Mouse (Mus musculus) G1E-ER4 (cell line): Measurements from ENCODE around the gene Fam184b. TPM values are rescaled to one million over a fixed set of nuclear protein-coding genes. Genes with fewer than 3 reads are reported as not detected.

ENCODE experiments used
- GATA1 ChIP-seq: IDR thresholded peaks from one replicate; pipeline ENCODE4 v1.8.0; 2012; ENCODE audit warnings: low read length, inconsistent platforms
- polyA plus RNA-seq: library from polyadenylated mRNA; stranded (reverse); fragments of >175 nt; gene quantifications from 2 replicates; pipeline ENCODE4 v1.2.3, GENCODE M21; 2012

The Fam184b gene
- polyA plus RNA-seq, 1 experiment: 0.01 TPM

GRCm38 (mm10) chr5:45495429-45495975 is 143.9 kb downstream of the Fam184b start:
- no peak for TF ChIP-seq GATA1

DNA sequence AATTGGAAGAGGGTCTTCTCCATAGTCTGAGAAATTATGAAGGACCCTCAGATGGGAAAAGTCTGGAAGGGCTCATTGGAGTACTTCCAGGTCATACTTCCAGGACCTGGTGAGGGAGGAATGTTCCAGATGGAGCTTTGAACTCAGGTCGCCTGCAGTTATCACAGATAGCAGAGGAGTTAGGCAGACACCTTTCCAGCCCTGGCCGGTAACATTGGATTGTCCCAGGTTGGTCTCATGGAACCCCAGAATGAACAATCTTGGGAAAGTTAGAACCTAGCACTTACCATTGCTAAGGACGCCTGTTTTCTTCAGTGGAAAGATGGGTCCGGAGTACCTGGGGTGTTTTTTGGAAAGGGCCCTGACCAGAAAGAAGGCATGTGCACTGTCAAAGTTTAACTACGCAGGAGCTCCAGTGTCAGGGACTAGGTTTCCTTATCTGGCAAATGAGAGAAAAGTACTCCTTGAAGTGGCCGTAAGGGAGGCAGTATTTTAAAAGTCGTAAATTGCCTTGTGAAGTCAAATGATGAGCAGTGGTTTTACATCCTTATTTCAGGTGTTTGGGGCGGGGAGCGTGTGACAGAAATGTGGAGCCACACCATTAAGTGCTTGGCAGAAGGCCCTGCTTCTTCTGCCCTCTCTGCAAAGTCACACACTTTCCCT is 145.2 kb downstream of the Fam184b start:
- TF ChIP-seq GATA1: no peak

DNA sequence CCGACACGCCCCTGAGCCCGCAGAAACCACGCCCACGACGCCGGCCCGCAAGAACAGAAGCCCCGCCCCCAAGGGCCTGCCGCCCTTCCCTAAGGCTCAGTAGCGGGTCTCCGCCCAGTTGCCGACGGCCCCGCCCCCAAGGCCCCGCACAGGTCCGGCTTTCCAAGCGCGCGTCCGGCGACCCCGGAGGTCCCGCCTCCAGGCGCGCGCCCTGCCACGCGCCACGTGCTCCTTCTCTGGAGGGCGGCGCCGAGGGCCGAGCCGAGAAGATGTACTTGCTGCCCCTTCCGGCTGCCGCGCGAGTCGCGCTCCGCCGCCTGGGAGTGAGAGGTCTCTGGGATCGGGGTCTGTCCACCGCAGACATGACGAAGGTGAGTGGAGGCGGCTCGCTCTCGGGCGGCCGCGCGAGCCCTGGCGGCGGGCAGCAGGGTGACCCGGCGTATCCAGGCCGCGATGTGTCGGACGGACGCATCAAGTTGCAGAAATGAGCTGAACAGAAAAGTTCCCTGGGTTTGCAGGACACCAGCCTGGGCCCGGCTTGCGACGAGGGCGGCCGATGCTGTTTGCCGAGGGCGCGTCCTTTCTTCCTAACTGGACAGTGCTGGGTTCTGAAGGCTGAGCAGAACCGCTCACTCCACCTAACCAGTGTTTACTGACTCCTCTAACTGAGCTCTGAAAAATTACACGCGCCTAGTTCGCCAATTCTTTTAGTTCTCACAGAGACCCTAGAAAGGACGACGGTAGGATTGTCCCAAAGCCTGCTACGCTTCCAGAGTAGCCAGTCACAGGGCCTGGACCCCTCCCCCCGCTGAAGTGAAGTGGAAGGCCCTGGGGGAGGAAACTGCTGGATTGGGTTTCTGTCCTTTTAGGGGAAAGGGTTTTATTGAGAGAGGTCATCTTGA is 146.0 kb downstream of the Fam184b start, which contains the start of gene Lap3:
TSS of gene Lap3 (plus strand) at position 184 of the 902 bp plus-strand sequence.
- TF ChIP-seq GATA1: no peak

DNA sequence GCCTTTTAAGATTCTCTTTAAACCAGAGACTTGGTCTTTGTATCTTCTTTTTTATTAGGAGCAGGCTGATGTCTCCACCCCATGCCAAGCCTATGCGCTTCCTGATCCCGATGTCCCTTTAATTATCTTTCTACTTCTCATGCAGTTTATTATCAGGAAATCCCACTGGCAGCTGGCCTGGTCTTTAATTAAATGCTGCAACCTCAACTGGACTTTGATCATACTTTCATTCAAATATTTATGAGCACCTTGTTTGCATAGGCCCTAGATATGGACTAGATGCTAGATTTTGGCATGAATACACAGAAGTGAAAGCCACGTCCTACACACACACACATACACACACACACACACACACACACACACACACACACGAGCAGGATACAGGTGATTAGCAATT is 147.6 kb downstream of the Fam184b start:
- no peak for TF ChIP-seq GATA1

GRCm38 (mm10) chr5:45483654-45484053 is 155.8 kb downstream of the Fam184b start:
- no peak for TF ChIP-seq GATA1

DNA sequence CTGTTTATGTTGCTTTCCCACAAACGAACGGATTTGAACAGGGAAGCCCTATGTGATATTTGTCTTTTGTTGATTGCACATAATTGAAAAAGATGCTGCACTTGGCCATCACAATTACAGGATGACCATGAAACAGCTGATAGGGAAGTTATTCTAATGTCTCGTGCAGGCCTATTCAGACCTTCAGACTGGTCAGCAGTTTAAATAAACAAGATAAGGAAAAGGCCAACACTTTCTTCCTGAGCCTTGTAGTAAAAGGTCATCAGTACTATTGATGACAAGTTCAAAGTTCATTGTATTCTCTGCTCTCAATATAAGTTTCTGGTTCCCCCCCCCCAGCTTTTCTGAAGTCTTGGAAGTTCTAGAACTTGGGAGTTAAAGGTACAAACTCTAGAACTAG is 156.8 kb downstream of the Fam184b start:
- no peak for TF ChIP-seq GATA1

DNA sequence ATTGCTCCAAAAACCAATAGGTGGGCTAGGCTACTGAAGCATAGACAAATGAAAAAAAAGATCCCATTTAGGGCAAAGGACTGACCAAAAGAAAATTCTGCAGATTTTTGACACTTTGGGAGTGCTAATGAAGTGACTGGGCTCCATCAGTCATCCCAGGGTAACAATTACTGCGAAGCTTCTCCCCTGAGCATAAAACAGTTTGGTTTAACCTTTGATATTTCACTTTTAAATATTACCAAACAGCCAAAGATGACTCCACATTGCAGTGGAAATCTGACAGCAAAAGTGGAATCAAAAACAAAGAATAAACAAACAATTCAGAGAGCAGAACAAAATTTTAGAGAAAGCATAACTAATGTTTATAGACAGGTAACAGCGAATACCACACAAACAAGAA is 158.3 kb downstream of the Fam184b start:
- no peak for TF ChIP-seq GATA1

DNA sequence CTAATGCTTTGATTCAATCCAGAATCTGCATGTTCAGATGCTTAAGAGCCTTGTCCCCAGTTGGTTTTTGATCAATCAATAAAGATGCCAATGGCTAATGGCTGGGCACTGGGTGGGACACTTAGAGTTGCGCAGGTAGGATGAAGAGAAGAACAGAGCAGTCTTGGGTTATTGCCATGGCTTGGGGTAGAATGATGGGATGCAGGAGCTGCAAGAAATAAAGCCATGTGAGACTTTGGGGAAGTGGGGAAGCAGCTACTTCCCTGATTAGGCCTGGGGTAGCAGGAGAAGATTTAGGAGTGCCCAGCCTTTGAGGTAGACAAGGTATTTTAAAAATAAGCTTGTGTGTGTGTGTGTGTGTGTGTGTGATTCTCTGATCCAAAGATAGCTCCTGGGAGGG is 159.3 kb downstream of the Fam184b start:
- no peak for TF ChIP-seq GATA1

Other genes with a start within 250 kb of the Fam184b start
- gene Qdpr, start 189.4 kb downstream of the Fam184b start, polyA plus RNA-seq: 114 and 136 TPM in 2 replicates
- not detected in 2 replicates for gene Clrn2, start 185.9 kb downstream of the Fam184b start, polyA plus RNA-seq
- gene Lap3, start 146.2 kb downstream of the Fam184b start, polyA plus RNA-seq: 27.0 and 28.1 TPM in 2 replicates
- gene Med28, start 119.4 kb downstream of the Fam184b start, polyA plus RNA-seq: 46.6 and 58.6 TPM in 2 replicates
- 7.7 and 8.2 TPM in 2 replicates for gene Ncapg, start 30.3 kb upstream of the Fam184b start, polyA plus RNA-seq
- gene Lcorl, start 218.0 kb upstream of the Fam184b start, polyA plus RNA-seq: 25.7 and 45.3 TPM in 2 replicates